Mouse (Mus musculus): ENCODE data around the gene Fryl. TPM values are rescaled to one million over a fixed set of nuclear protein-coding genes. Genes with fewer than 3 reads are reported as not detected.

The Fryl gene
- polyA plus RNA-seq, 1 experiment: 69.8 TPM

DNA sequence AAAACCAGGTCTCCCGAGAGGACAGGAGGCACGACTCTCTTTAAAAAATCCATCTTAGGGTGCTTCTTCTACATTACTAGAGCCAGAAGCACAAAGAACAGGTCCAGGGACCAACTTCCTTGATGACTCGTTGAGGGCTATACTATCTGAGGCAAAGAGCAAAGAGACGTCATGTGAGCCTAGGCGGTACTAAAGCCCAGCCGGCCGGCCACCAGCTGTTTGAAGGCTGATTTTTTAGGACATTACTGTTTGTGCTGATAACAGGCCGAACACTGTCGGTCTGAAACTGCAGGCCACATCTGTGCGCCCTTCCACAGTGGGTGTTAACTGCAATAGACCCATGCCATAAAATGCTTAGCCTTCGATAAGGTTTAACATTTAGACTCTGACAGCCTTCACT is 64.7 kb downstream of the Fryl start:
- no peak for TF ChIP-seq POLR2A (IDR thresholded peaks at IDR 0.05; ENCODE audit: borderline replicate concordance, extremely low read depth, insufficient read depth, insufficient read length, poor library complexity, severe bottlenecking)
- TF ChIP-seq CTCF (IDR thresholded peaks at IDR 0.05; ENCODE audit: borderline replicate concordance, extremely low read depth, insufficient read depth, insufficient read length): no peak
- no peak for DNase-seq (ENCODE audit: low read depth)

DNA sequence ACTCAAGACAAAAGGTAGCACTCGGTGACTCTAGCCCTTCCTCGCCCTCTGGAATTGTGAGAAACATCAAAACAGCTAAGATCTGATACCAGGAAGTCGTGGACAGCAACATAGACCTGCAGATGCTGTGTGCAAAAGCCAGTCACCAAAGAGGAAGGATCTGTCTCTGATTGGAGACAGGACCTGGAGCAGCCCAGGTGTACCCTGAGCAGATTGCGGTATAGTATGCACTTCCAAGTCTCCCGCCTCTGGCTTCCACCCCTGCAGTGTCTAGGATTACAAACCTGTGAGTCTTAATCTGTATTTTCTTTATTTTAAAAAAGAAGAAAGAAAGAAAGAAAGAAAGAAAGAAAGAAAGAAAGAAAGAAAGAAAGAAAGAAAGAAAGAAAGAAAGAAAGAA is 66.3 kb downstream of the Fryl start:
- DNase-seq (ENCODE audit: low read depth): no peak
- TF ChIP-seq CTCF (IDR thresholded peaks at IDR 0.05; ENCODE audit: borderline replicate concordance, extremely low read depth, insufficient read depth, insufficient read length) (no peak), POLR2A (IDR thresholded peaks at IDR 0.05; ENCODE audit: borderline replicate concordance, extremely low read depth, insufficient read depth, insufficient read length, poor library complexity, severe bottlenecking) (no peak)

DNA sequence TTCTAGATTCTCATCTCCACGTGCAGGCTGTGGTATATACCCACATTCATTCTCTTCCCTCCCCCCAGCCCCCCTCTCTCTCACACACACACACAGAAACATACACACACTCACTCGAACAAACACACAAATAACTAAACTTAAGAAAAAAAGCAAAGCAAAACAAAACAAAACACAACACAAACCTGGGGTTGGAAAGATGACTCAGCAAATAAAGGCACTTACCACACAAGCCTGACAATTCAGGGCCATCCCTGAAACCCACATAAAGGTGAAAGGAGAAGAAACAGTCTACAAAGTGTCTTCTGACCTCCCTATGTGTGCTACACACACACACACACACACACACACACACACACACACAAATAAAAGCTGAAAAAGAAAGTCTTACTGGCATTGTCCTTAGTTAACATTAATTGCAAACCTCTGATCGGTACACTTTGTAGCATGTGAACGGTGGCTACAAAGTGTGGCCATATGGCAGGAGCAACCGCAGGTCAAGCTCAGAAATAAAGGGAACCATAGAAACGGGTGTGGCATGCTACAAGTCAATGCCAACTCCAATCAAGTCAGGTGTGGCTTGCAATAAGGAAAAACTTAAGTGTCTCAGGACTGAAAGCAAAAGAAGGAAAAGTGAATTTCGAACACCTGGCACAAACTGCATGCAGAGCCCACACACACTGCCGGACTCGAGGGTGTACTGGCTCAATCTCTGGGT is 66.8 kb downstream of the Fryl start:
- TF ChIP-seq POLR2A (IDR thresholded peaks at IDR 0.05; ENCODE audit: borderline replicate concordance, extremely low read depth, insufficient read depth, insufficient read length, poor library complexity, severe bottlenecking) (no peak), CTCF (IDR thresholded peaks at IDR 0.05; ENCODE audit: borderline replicate concordance, extremely low read depth, insufficient read depth, insufficient read length) (no peak)
- no peak for DNase-seq (ENCODE audit: low read depth)

DNA sequence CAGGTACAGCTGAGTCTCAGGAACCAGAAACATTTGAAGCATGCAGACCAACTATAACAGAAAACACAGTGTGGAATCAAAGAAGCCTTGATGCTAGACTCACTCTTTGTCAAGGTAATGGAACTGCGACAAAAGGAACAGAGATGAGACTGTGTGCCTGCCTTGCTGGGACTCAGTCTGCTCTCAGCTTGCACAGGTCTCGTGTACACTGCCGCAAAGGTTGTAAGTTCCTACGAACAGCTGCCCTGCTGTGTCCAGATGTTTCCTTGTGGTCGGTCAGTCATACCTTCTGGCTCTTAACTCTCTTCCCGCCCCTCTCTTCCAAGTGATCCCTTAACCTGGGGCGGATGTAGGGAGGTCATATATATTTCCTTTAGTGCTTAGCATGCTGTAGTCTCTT is 67.8 kb downstream of the Fryl start:
- TF ChIP-seq CTCF (IDR thresholded peaks at IDR 0.05; ENCODE audit: borderline replicate concordance, extremely low read depth, insufficient read depth, insufficient read length): no peak
- no peak for TF ChIP-seq POLR2A (IDR thresholded peaks at IDR 0.05; ENCODE audit: borderline replicate concordance, extremely low read depth, insufficient read depth, insufficient read length, poor library complexity, severe bottlenecking)
- no peak for DNase-seq (ENCODE audit: low read depth)

DNA sequence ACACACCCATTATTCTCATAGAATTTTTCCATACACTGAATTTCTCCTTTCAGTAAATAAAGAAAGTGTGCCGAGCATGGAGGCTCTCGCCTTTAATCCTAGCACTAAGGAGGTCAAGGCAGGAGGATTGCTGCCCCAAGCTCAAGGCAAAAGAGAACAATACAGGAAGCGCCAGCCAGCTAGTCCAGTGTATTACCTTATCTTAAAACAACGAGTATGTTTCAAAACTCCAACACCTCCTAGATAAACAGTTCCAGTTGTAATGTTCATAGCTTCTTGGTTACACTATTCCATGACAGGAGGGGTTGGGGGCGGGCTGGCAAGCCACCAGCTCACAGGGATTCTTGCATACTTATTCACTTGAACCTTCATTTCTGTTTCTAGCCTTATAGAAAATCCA is 68.3 kb downstream of the Fryl start:
- TF ChIP-seq POLR2A (IDR thresholded peaks at IDR 0.05; ENCODE audit: borderline replicate concordance, extremely low read depth, insufficient read depth, insufficient read length, poor library complexity, severe bottlenecking) (no peak), CTCF (IDR thresholded peaks at IDR 0.05; ENCODE audit: borderline replicate concordance, extremely low read depth, insufficient read depth, insufficient read length) (no peak)
- no peak for DNase-seq (ENCODE audit: low read depth)

DNA sequence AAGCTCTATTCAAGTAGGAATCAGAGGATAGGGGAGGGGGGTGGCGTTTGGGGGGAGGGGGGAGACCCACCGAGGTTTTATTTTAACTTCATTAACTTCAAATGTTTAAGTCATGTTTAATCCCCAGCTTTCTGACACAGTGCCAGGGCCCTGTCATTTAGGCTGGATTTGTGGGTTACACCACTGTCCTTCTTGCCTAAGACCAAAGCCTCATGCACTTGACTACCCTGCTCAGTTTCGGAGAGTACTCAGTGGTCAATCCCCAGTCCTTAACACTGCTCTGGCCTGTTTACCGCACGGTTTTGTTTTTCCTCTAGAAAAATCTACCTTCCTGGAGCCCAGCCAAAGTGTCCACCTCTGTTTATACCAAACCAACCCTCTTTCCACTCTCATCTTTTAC is 69.5 kb downstream of the Fryl start:
- no peak for DNase-seq (ENCODE audit: low read depth)
- no peak for TF ChIP-seq CTCF (IDR thresholded peaks at IDR 0.05; ENCODE audit: borderline replicate concordance, extremely low read depth, insufficient read depth, insufficient read length)
- TF ChIP-seq POLR2A (IDR thresholded peaks at IDR 0.05; ENCODE audit: borderline replicate concordance, extremely low read depth, insufficient read depth, insufficient read length, poor library complexity, severe bottlenecking): no peak

DNA sequence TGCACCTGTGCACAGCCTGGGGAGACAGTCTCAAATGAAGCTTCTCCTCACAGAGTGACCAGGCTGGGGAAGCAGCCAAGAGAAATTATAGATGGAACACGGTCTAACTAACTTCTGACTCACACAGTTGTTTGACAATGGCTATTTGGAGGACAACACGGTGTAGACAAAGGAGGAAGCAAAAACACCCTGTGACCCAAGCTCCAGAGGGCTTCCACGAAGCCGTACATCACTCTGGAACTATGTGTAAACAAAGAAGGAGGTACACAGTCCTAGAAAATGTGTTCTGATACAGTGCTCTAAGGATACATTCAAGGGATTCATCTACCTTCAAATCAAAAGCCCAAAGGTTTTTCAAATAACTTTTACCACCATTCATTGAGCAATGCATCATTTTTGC is 71.0 kb downstream of the Fryl start:
- DNase-seq (ENCODE audit: low read depth): no peak
- TF ChIP-seq POLR2A (IDR thresholded peaks at IDR 0.05; ENCODE audit: borderline replicate concordance, extremely low read depth, insufficient read depth, insufficient read length, poor library complexity, severe bottlenecking) (no peak), CTCF (IDR thresholded peaks at IDR 0.05; ENCODE audit: borderline replicate concordance, extremely low read depth, insufficient read depth, insufficient read length) (no peak)

DNA sequence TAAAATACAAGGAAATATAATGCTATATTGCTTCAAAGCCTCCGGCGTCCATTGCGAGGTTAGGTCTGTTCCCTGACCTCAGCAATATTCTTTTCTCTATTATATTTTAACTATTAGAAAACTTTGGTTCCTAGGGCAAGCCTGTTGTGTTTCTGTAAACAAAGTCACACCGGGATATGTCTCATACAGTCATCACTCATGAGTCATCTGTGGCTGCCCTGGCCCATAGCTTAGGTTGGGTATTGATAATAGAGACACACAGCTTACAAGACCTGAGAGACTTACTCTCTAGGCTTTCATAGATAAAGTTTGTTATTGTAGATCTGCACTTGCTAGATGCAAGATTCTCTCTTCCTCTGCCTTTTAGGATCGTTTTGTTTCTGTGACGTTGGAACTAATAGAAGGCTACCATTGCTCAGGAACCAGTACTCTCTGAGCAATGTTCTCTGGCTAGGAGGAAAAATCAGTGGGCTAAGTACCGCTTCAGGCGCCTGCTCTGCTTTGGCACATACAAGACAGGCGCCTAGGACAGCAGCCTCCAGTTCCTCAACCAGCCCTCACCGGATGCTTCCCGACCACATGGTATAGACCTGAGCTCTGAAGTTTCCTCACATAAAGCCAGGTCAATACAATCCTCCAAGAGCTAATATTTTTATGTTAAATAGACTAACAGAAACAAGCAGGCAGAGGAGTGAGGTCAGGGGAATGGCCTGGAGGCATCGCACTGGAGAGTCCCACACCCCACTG is 73.5 kb downstream of the Fryl start:
- TF ChIP-seq POLR2A (IDR thresholded peaks at IDR 0.05; ENCODE audit: borderline replicate concordance, extremely low read depth, insufficient read depth, insufficient read length, poor library complexity, severe bottlenecking) (no peak), CTCF (IDR thresholded peaks at IDR 0.05; ENCODE audit: borderline replicate concordance, extremely low read depth, insufficient read depth, insufficient read length) (no peak)
- DNase-seq (ENCODE audit: low read depth): no peak

DNA sequence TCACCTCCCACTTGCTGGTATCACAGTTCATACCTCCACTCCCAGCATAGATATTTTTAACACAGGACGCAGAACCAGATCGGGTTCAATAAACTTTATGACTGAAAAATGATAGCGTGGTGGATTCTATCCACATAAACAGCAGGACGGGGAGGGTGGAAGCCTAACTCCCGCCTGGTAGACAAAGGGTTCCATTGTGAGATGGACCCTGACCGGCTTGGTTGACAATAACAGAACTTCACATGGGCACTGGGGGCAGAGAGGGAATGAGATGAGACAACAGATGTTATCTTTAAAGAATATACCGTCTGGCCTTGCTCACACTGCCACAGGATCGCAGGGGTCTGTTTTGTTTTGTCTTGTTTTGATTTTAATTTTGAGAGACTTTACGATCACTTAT is 74.2 kb downstream of the Fryl start:
- TF ChIP-seq CTCF (IDR thresholded peaks at IDR 0.05; ENCODE audit: borderline replicate concordance, extremely low read depth, insufficient read depth, insufficient read length) (no peak), POLR2A (IDR thresholded peaks at IDR 0.05; ENCODE audit: borderline replicate concordance, extremely low read depth, insufficient read depth, insufficient read length, poor library complexity, severe bottlenecking) (no peak)
- DNase-seq (ENCODE audit: low read depth): no peak

DNA sequence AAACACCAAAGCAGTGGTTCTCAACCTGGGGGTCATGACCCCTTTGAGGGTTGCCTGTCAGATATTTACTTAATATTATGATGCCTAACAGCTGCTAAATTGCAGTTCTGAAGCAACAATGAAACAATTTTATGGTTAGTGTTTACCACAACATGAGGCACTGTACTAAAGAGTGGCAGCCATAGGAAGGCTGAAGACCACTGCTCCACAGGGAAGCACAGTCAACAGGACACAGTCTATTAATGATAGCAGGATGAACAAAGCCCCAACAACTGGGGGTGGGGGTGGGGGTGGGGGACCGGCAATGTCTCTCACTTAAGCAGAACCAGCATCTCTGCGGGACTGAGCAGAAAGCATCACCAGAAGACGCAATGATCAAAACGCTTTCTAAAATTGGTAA is 80.1 kb downstream of the Fryl start:
- no peak for TF ChIP-seq CTCF (IDR thresholded peaks at IDR 0.05; ENCODE audit: borderline replicate concordance, extremely low read depth, insufficient read depth, insufficient read length)
- no peak for TF ChIP-seq POLR2A (IDR thresholded peaks at IDR 0.05; ENCODE audit: borderline replicate concordance, extremely low read depth, insufficient read depth, insufficient read length, poor library complexity, severe bottlenecking)
- DNase-seq (ENCODE audit: low read depth): no peak

DNA sequence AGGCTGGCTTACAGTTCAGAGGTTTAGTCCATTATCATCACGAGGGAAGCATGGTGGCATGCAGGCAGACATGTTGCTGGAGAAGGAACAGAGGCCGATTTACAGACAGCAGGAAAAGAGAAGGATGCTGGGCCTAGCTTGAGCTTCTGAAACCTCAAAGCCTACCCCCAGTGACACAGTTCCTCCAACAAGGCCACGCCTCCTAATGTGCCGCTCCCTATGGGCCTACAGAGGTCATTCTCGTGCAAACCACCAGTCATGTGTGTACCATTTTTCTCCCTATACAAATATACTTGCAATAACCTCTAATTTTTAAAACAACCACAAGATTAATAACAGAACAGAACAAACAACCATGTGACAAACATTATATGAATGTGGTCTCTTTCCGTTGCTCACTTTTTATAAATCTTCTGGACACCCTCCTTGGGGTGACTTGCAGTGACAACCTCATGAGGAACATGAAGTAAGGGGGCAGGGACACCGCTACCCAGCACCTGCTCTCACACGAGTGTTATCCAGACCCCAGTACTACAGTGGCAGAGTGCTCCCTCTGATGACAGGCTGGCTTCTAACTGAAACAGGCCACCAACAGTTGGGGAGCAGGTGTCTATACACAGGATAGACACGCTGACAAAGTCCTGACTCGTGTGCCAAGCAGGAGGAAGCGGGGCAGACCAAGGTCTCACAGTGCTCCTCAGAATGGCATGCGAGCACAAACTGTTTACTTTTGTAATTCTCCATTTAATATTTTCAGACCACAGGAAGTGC is 80.9 kb downstream of the Fryl start:
- TF ChIP-seq CTCF (IDR thresholded peaks at IDR 0.05; ENCODE audit: borderline replicate concordance, extremely low read depth, insufficient read depth, insufficient read length) (no peak), POLR2A (IDR thresholded peaks at IDR 0.05; ENCODE audit: borderline replicate concordance, extremely low read depth, insufficient read depth, insufficient read length, poor library complexity, severe bottlenecking) (no peak)
- DNase-seq (ENCODE audit: low read depth): no peak

Measured in brain, embryonic 14.5 days (tissue).